Mouse (Mus musculus) activated CD4-positive, CD25-positive, alpha-beta regulatory T cell, adult 4 months (primary cell): ENCODE measurements around the gene Hemk1. TPM values are rescaled to one million over a fixed set of nuclear protein-coding genes. Genes with fewer than 3 reads are reported as not detected.

Experiments used
- ATAC-seq: one replicate; pipeline ENCODE4 v1.8.0; 2017
- polyA plus RNA-seq, 2 experiments: library from polyadenylated mRNA; unstranded; fragments of 100-300 nt; shearing (Covaris generic); gene quantifications; one replicate each; pipeline ENCODE4 v1.2.1; 2017

Hemk1 gene
- 10 to 100 TPM; 25.4 to 27.3 TPM for polyA plus RNA-seq

DNA sequence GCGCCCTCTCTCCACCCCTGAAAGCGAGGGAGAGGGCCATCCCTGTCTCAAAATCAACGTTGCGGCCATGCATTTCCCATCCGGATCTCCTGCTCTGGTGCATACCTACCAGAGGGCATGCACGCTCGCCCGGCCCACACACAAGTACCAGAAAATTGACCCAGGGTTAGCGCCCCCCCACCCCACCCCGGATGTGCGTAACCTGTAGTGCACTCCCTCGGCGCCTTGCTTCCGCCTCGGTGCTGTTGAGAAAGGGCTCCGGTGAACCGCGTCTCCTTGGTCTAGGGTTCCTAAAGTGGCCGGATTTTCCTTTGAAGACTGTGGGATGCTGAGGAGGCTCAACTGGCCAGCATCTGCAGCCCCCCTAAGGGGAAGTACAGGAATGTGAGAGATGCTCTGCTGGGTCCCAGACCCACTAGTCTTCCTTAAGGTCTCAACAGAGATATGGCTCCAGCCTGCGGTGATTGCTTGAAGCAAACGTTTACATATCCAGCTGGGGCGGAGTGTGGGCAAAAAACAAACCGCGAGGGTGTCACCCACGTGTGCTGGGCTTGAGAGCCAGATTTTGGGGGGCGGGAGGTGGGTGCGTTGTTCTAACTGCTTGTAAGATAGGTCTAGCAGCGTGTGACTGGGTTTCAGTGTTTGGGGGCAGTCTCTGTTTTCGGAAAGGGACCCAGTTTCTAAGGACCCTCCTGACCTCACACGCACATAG is at the start of gene Hemk1:
Hemk1 (minus strand) TSS at position 179 of the 712 bp plus-strand sequence.
- no peak for ATAC-seq

DNA sequence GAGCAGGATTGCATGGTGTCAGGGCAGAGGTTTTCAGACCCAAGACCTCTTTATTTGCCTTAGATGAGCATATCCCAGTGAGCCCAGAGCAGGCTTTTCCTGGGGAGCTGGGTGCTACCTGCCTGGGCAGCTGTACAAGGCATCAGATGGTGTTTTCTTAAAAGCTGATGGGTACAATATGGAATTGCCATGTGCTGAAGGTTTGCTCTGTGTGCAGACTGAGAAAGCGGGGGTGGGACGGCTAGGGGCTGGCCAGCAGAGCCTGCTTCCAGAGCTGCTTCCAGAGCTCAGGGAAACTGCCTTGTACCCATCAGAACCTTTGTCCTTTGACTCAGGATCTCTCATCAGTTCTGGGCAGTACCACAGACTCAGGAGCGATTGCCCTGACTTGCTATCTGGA is 49.6 kb upstream of the Hemk1 start:
- no peak for ATAC-seq

DNA sequence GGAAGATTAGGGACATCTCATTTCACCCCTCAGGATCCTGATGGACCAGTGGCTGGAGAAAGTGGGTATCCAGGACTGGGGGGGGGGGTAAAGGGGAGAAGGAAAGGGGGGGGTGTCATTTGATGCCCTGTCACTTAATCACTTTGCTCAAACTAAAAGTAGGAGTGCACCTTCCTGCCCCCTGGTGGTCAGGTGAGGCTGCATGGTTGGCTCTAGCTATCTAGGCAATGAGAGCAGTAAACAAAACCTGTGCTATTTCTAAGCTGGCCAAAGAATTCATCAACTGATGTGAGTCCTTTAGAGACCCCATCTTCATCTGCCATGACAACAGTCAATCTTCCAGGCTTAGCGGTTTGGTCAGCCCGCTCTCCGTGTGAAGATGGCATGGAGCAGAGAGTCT is 48.6 kb upstream of the Hemk1 start:
- ATAC-seq = no peak

DNA sequence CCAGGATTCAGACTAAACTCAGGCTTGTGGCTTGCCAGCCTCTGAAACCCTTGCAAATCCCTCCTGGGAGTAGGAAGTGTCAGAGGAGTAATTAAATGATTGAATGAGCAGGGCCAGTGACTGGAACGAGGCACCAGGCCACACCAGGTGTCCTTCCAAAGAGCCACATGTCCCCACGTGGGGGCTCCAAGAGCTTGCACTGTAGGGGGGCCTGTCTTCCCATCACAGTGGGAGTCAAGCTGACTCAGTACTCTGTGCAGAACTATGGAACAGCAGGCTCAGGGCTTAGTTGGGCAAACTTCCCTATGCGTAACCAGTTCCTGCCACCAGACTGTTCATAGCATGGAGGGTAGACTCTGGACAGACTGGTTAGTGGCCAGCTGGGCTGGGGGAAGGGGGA is 46.2 kb upstream of the Hemk1 start:
- ATAC-seq = no peak

DNA sequence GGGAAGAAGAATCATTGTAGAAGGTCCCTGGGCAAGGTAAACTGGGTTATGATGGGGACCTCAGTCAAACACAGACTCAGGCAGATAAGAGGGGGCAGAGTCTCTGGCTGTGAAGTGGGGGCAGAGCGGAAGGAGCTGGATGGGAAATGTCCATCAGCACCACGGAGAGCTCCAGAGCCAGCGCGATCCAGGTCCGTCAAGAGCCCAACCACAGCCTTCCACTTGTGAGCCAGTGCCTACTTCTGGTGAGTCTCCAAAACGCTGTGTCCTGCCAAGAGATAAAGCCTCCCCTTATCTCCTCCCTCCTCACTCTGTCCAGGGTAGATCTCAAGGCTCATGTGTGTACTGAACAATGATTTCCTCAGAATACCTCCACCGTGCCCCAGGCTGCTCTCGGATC is 43.6 kb upstream of the Hemk1 start:
- no peak for ATAC-seq

DNA sequence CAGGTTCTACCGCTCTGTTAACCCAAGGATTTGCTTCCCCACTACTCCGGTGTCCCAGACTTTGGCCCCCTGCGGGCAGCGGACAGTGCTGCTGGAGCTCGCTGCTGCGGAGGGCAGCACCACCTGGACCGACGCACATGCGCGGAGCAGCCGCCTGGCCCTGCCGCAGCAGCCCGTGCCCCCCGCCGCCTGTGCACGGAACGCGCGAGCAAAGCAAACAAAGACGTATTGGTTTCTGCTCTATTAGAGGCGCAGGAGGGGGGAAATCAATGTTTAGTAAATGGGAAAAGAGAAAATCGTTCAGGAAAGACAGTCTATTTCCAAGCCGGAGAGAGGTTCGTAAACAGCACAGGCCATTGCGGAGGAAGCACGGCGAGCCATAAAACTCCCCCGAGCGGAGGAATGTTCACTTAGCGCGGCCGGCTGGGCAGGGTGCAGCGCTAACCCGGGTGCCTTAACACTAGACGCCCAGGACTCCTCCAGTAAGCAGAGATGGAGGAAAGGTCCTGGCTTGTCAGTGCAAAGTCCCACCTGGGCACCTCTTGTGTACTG is 39.9 kb upstream of the Hemk1 start:
- no peak for ATAC-seq

DNA sequence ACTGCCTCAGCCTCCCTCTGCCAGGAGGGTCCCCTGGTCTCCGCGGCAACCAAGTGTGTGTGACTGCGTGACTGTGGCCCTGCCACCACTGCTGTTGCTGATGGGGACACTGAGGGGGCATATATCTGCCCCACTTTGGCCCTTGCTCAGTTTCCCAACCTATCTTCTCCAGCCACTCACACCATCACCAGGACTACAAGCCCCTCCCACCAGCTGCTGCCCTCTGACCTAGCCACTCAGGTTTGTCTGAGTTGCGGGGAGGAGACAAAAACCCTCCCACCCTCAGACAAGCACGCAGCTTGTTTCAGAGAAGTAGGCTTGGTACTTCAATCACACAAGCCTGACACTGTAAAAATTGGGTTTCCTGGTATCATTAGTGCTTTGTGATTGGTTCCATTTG is 37.3 kb upstream of the Hemk1 start:
- no peak for ATAC-seq

DNA sequence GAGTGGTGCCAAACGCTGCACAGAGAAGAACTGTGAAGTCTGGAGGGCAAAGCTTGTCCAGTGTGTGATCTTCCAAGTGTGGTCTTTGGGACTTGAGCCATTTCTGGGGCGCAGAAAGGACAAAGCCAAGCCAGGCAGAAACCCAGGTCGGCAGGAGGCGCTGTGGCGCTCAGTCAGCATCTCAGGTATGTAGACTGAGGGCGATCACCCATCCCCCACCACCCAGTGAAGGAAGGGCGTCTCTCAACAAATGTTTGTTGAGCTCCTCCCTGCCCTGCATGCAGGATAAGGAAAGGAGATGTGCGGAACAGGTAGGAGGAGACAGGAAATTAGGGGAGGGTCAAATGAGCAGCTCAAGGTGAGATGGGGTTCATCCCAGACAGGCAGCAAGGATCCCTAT is 36.5 kb upstream of the Hemk1 start:
- no peak for ATAC-seq

DNA sequence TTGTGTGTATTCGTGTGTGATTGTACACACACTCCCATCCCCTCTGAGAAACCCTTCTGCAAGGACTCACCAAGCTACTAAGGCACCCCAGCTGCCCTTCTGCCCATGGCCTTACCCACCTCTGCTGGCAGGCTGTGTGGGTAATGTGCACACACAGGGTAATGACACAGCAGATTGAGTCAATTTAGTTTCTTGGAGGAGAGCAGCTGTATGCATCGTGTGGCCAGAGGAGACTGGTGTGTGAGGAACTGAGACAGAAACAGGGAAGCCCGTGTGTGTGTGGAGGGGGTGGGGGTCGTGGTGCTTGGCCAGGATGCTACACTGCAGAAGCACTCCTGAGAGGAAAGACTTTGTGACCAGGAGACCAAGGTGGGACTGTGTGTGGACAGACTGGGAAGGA is 34.3 kb upstream of the Hemk1 start:
- no peak for ATAC-seq

DNA sequence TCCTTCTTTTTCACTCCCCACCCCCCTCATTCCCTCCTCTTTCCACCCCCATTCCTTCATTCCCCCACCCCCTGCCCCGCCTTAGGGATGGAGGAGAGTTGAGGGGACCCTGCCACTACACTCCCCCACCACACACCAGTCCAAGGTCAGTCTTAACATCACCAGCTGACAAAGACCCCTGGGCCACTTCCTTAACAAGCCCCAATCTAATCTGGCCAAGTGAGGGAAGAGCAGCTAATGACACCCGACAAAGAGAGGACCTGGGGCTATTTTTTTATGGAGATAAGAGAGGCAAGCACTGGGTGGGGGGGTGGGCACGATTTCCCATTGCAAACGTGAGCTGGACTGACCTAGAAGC is 31.9 kb upstream of the Hemk1 start:
- ATAC-seq = no peak

DNA sequence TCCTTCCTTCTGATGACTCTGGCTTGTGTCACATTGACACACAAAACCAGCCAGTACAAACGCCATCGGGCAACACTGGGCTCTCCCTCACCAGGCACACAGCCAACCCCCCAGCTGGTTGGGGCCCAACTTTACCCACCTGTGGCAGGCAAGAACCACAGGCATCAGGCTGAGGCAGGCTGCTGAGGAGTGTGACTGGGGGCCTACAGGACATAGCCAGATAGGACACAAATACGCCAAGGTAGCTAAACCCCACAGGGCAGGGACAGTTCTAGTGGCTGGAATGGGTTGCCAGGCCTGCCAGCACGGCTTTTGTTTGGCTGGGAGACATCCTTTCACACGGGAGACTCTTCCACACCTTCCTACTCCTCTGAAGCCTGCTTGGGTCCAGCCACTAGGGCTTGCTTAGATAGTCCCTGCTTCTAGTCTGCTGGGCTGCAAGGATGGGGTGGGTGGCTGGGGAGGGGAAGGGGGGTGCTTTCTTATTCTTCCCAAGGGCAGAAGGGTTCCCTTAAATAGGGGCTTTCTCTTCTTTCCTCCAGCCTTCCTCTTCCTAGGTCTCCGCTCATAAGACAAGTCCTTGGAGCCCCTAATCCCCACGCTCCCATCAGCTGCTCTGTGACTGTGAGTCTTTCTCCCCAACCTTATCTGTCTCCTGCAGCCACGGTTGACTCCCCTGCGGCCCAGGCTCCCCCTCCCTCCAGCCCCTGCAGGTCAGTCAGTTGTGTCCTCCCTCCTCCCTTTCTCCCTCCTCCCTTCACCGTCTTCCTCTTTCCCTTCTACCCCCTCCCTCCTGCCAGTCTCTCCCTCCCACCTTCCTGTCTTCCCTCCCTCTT is 31.3 kb upstream of the Hemk1 start:
- ATAC-seq = no peak

DNA sequence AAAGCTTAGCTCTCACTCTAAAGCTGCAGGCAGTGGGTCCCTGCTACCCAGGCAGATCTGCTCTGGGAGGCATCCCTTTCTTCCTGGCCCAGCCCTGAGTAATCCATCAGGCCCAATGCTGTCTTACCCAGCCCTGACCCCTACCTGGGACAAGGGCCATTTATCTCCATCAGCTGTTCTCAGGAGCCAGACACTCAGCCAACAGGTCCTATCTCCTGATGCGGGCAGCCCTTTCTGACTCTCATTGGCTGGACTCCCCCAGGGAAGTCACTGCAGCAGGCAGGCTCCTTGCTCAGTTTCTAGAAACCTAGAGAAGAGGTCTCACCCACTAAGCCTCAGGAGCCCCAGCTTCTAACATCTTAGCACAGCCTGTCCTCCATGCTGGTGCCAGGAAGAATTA is 30.2 kb upstream of the Hemk1 start:
- no peak for ATAC-seq

DNA sequence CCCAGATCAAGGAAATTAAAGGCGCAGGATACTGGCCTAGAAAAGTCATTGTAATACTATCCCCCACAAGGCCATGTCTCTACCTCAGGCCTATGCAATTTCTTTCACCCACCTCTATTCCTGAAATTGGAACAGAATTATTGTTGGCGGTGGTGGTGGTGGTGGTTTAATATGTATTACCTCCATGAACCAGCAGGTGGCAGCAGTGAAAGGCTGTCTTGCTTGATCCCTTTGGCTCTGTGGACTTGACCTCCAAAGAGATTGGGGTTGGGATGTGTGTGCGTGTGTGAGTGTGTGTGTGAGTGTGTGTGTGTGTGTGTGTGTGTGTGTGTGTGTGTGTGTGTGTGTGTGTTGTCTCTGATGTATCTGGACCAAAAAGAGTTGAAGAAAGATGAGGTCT is 28.5 kb upstream of the Hemk1 start:
- ATAC-seq = no peak

DNA sequence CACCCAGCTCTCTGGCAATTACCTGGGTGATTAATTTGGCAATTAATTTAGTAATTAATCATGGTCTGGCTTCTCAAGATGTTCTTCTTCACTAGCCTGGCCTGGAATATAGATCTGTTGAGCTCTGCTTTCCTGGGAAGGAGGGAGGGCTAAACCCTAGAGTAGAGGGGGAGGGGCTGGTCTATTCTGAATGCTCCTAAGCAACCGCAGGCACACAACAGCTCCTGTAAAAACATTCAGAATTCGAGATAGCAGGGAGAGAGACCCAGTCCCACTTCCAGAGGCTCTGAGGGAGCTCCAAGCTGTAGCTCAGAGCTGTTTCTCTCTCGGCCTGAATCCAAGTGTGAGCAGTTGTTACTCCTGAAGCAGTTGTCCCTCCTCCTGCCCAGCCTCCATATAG is 22.8 kb upstream of the Hemk1 start:
- no peak for ATAC-seq

DNA sequence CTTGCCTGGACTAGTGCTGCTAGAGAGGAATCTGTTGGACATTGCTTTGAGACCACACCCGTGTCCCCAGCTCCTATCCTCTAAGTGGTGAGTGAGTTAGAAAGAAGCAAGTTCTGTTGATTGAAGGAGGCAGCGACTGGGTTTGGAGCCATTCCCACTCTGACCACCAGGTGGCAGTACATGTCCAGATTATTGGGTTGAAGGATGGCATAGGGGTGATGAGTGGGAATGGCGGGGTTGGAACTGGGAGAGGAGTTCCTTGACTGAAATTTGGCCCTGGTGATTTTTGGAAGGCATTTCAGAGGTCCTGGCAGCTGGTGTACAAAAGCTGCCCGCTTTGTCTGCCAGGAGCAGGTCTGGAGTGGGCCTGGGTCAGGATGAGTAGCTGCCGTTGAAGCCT is 19.5 kb upstream of the Hemk1 start:
- no peak for ATAC-seq

DNA sequence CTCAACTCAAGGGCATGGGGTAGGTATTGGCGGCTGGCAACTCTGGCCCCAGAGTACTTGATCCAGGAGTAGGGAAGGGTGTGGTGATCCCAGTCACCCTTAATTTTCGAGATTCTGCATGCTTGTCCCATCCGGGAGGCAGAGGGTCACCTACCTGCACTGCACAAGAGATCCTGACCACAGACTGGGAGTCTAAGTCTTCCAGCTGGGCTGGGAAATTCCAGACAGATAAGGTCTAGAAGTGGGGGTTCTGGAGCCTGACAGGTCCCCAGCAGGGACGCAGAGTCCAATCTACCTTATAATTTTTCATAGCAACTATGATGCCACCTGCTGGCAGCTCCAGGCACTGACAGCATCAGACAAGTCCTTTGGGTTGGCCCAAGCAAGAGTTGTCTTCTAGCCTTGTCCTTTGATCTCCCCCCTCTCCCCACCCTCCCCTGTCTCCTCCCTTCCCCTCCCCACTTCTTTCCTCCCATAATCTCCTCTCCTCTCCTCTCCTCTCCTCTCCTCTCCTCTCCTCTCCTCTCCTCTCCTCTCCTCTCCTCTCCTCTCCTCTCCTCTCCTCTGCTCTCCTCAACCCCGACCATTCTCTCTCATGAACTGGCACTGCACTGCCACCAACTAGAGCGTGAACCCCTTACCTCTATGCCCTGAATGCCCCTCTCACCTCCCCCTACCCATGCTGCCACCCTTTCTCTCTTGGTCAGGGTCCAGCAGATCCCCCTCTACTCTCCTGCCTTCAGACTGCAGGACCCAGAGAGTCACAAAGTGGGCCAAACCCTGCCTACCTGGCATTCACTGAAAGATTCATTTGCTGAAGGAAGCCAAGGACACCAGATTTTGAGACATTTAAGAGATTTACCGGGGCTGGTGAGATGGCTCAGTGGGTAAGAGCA is 18.0 kb upstream of the Hemk1 start:
- peak; percentile 43 for ATAC-seq

DNA sequence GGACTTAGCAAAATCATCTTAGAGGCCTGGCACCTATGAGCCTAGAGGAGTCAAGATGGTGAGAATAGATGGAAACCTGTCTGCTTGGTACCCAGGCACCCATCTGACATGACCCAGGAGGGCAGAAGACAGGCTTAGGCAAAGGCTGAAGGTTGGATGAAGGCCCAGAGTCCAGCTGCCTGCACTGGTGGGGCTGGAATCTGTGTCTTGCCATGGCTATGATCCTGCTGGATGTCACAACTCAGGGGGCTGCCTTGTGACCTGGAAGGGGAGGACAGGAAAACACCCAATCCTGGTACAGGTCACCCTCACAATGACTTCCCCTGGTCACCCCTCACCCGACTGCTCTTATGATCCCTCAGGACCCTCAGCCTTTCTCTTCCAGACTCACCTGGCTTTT is 16.7 kb upstream of the Hemk1 start:
- ATAC-seq = no peak

DNA sequence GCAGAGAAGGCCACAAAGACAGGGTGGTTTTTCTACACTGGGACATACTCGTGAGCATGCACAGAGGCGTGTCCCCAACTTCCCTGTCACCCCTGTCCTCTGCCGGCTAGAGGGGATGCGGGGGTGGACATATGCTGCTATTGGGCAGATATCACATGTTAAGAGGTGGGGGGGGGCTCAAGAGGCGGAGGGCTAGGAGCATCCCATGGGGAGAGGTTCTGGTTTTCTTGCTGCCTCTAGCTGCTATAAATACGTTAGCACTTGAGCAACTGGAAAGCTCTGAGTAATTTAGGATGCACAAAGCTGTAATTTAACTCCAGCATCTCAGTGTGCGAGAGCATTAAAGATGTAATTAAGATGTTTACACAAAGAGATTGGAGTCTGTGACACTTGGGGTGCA is 11.2 kb upstream of the Hemk1 start:
- no peak for ATAC-seq

DNA sequence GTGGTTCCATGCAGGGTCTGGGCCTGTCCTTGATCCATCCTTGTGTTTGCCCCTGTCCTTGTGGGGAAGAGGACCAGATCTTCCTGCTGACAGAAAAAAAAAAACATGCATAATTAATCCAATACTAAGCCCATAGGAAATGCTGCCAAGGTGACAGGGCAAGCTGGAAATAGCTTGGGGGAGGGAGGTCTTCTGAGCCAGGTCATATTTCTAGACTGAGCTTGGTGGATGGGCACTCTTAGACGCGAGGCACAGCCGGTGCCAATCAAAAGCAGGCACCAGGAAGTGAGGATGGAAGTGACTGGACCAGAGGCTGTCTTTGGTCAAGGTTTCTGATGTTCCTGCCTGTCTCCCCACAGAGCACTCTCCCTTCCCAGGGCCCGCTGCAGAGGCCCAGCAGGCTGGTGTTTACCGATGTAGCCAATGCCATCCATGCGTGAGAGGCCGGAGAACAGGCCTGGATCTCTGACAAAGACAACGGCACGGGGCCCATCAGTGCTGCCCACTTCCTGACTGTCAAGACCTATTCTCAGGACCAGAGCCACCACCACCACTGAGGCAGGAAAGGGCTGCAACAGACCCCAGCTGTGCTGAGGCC is 9.5 kb upstream of the Hemk1 start:
- ATAC-seq = no peak

DNA sequence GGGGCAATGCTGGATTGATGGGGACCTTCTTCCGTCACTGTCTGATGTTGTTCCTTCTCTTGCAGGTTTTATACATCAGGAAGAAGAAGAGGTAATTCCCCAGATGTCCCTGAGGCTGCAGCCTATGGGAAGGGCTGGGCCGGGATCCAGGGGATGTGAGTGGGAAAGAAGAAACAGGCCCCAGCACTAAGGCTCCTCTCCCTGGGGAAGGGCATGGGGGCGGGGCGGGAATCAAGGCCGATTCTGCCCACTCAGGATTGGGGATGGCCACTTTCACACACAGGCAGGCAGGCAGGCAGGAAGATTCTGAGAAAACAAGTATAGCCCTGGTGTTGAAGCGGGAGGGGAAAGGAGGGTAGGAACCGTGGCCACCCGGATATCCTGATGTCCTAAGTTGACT is 7.9 kb upstream of the Hemk1 start:
- ATAC-seq = no peak

DNA sequence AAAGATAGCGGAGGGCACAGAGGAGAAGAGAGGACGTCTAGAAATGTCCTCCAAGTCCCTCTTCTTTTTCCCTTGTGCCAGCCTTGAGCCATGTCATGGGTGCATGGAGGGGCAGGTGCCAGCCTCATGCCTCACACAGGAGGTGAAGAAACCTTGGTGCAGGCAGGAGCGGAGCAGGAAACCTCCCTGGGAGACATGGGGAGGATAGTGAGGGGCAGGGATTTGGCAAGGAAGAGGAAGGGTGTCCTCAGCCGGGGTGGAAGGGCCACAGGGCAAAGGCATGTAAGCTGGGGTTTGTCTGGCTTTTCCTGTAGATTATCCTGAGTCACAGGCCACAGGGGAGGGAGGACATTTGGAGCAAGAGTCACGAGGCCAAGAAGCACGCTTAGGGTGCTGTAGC is 5.9 kb upstream of the Hemk1 start:
- no peak for ATAC-seq

DNA sequence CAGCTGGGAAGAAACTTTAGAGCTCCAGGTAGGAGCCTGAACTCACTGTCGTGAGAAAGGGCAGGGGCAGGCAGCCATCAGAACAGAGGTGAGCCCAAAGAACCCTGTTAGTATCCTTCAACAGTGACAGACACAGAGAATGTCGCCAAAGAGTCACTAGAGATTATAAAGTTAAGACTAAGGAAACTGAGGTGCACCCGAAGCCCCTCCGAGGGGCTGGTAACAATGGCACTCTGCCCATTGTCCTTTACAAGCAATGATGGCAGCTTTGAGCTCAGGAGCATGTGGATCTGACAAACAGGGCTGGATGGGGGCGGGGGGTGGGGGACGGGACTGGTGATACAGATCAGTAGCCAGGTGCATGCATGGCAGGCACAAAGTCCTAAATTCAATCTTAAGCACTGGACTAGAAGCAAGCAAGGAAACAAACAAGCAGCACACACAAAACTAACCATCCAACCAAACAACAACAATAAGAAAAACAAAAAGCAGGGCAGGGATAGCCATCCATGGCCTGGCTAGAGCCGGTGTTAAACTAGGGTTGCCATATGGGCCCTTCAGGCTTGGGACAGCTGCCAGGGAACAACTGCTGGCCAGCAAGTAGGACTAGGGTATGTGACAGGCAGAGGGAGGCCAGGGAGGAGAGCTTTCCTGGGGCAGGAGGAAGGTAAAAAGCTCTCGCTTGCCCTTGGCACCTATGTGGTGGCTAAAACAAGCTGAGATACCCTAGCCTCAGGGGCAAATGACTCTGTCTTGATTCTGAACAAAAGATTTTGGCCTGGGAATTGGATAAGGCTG is 5.2 kb upstream of the Hemk1 start:
- no peak for ATAC-seq
